Mouse (Mus musculus) layer of hippocampus, adult 2 months (tissue): ENCODE results near the gene Nol7. TPM values are rescaled to one million over a fixed set of nuclear protein-coding genes. Genes with fewer than 3 reads are reported as not detected.

Experiments
- DNase-seq, 2 experiments: peaks; one replicate each; pipeline ENCODE4 v3.0.0; 2022; ENCODE audit warnings: low spot score in 2 of 2
- H3K27ac ChIP-seq: fragments of 200-600 bp; 2 replicates; pipeline ENCODE4 v1.8.1; 2022
- H3K4me3 ChIP-seq: fragments of 200-600 bp; 2 replicates; pipeline ENCODE4 v1.8.1; 2022; ENCODE audit warnings: mild to moderate bottlenecking
- CTCF ChIP-seq: fragments of 200-600 bp; conservative IDR thresholded peaks from 2 replicates; pipeline ENCODE4 v1.8.1; 2022; ENCODE audit warnings: antibody characterized with exemption, mild to moderate bottlenecking, moderate library complexity
- long read RNA-seq, 2 experiments: library from polyadenylated mRNA; stranded (forward); transcript quantifications; one replicate each; pipeline ENCODE4 v2.0.0; 2021; ENCODE audit warnings: borderline mapping rate in 2 of 2
- total RNA-seq, 2 experiments: library from RNA; stranded (reverse); gene quantifications; 2 replicates each; pipeline ENCODE4 v1.2.3; 2021

The Nol7 gene
- total RNA-seq = 10 to 100 TPM; 88.4 to 89.6 TPM
- long read RNA-seq, experiment 1, transcript Nol7-201 (8 exons, 1,800 nt) = major isoform, 23 of 62 reads
- long read RNA-seq, experiment 1, partial matches to known transcripts = 38 of 62 reads
- long read RNA-seq, experiment 1, other reads (novel, unspliced or antisense) = 1 of 62 reads
- long read RNA-seq, experiment 2, transcript Nol7-201 (8 exons, 1,800 nt) = major isoform, 39 of 99 reads
- long read RNA-seq, experiment 2, partial matches to known transcripts = 57 of 99 reads
- long read RNA-seq, experiment 2, other reads (novel, unspliced or antisense) = 3 of 99 reads

- H3K4me3 ChIP-seq = peak within 1 kb of the TSS; percentile 98
- DNase-seq = peak; percentile 92 to 96
- H3K27ac ChIP-seq = peak within 1 kb of the TSS; percentile 99
- TF ChIP-seq CTCF = peak; percentile 74
These were observed at the start of gene Nol7 for GRCm38 (mm10) chr13:43398297-43399080. Nol7 (plus strand) TSS chr13:43398390.

- no peak for TF ChIP-seq CTCF
- H3K4me3 ChIP-seq = no peak overlapping the region
- DNase-seq = no peak
- no peak overlapping the region for H3K27ac ChIP-seq
These were observed 48.8 kb upstream of the Nol7 start for GRCm38 (mm10) chr13:43349376-43349775.

GRCm38 (mm10) chr13:43350489-43351169, 47.6 kb upstream of the Nol7 start:
- Histone ChIP-seq H3K27ac (no peak overlapping the region), H3K4me3 (no peak overlapping the region)
- no peak for TF ChIP-seq CTCF
- DNase-seq = no peak

GRCm38 (mm10) chr13:43353356-43353755, 44.8 kb upstream of the Nol7 start:
- no peak for TF ChIP-seq CTCF
- DNase-seq = no peak
- no peak overlapping the region for H3K4me3 ChIP-seq
- H3K27ac ChIP-seq = no peak overlapping the region

- Histone ChIP-seq H3K4me3 (no peak overlapping the region), H3K27ac (no peak overlapping the region)
- no peak for TF ChIP-seq CTCF
- no peak for DNase-seq
These were observed 43.8 kb upstream of the Nol7 start for GRCm38 (mm10) chr13:43354362-43354761.

- no peak for TF ChIP-seq CTCF
- no peak for DNase-seq
- no peak overlapping the region for H3K4me3 ChIP-seq
- H3K27ac ChIP-seq = no peak overlapping the region
These were observed 41.7 kb upstream of the Nol7 start for GRCm38 (mm10) chr13:43356346-43357125.

- DNase-seq = no peak
- Histone ChIP-seq H3K4me3 (no peak overlapping the region), H3K27ac (no peak overlapping the region)
- no peak for TF ChIP-seq CTCF
These were observed 37.7 kb upstream of the Nol7 start for GRCm38 (mm10) chr13:43360534-43360933.

GRCm38 (mm10) chr13:43362353-43362752, 35.8 kb upstream of the Nol7 start:
- Histone ChIP-seq H3K4me3 (no peak overlapping the region), H3K27ac (no peak overlapping the region)
- DNase-seq = no peak
- TF ChIP-seq CTCF = no peak

GRCm38 (mm10) chr13:43364985-43365824, 33.0 kb upstream of the Nol7 start, which contains the start of gene Sirt5:
Sirt5 (plus strand) TSS chr13:43365496.
- Histone ChIP-seq H3K4me3 (peak within 1 kb of the TSS; percentile 73), H3K27ac (peak within 1 kb of the TSS; percentile 84)
- DNase-seq = peak; percentile 71 to 85
- TF ChIP-seq CTCF = peak; percentile 96

GRCm38 (mm10) chr13:43365825-43366184, 32.4 kb upstream of the Nol7 start:
- no peak for TF ChIP-seq CTCF
- no peak for DNase-seq
- Histone ChIP-seq H3K27ac (peak overlapping the region; percentile 84), H3K4me3 (peak overlapping the region; percentile 73)

- no peak for DNase-seq
- no peak for TF ChIP-seq CTCF
- H3K27ac ChIP-seq = no peak overlapping the region
These were observed 28.1 kb upstream of the Nol7 start for GRCm38 (mm10) chr13:43370063-43370462.

GRCm38 (mm10) chr13:43372892-43373291, 25.3 kb upstream of the Nol7 start:
- no peak overlapping the region for H3K27ac ChIP-seq
- no peak for DNase-seq
- peak; percentile 43 for TF ChIP-seq CTCF
- H3K4me3 ChIP-seq = no peak overlapping the region

More at GRCm38 (mm10) chr13:43370063-43370462, 28.1 kb upstream of the Nol7 start:
- H3K4me3 ChIP-seq = no peak overlapping the region
